Mouse (Mus musculus) hindbrain, postnatal 0 days (tissue): ENCODE measurements around the gene Rpusd3. TPM values are rescaled to one million over a fixed set of nuclear protein-coding genes. Genes with fewer than 3 reads are reported as not detected.

Experiments used
- ATAC-seq: fragments of 200-750 bp; cut with Nextera tagmentation; 2 replicates; pipeline ENCODE4 v1.8.0; 2017; ENCODE audit warnings: mild to moderate bottlenecking, moderate TSS enrichment, moderate library complexity
- DNase-seq: peaks from one replicate; pipeline ENCODE4 v3.0.0-alpha.2; 2015; ENCODE audit warnings: low spot score
- H3K27ac ChIP-seq: fragments of 300-500 bp; sonication (generic); 2 replicates; pipeline ENCODE4 v1.5.1; 2014; ENCODE audit warnings: mild to moderate bottlenecking
- H3K27me3 ChIP-seq: fragments of 300-500 bp; sonication (generic); 2 replicates; pipeline ENCODE4 v1.6.1; 2014; ENCODE audit warnings: low read length, mixed read lengths; ENCODE audit not compliant: insufficient read depth
- H3K36me3 ChIP-seq: fragments of 300-500 bp; sonication (generic); 2 replicates; pipeline ENCODE4 v1.6.1; 2014; ENCODE audit warnings: low read length, mixed read lengths; ENCODE audit not compliant: insufficient read depth
- H3K4me1 ChIP-seq: fragments of 300-500 bp; sonication (generic); 2 replicates; pipeline ENCODE4 v1.6.1; 2014; ENCODE audit warnings: antibody characterized with exemption, low read length, mixed read lengths; ENCODE audit not compliant: insufficient read depth
- H3K4me2 ChIP-seq: fragments of 300-500 bp; sonication (generic); 2 replicates; pipeline ENCODE4 v1.6.1; 2014; ENCODE audit warnings: low read depth, mild to moderate bottlenecking, low read length, moderate library complexity, mixed read lengths
- H3K4me3 ChIP-seq: fragments of 300-500 bp; sonication (generic); 2 replicates; pipeline ENCODE4 v1.5.1; 2014; ENCODE audit warnings: low read length
- H3K9ac ChIP-seq: fragments of 300-500 bp; sonication (generic); replicated peaks from 2 replicates; pipeline ENCODE4 v1.6.1; 2014; ENCODE audit warnings: mild to moderate bottlenecking, low read length, moderate library complexity, mixed read lengths
- H3K9me3 ChIP-seq: fragments of 300-500 bp; sonication (generic); 2 replicates; pipeline ENCODE4 v1.6.1; 2016; ENCODE audit warnings: low read length, mixed read lengths
- CTCF ChIP-seq: IDR thresholded peaks from 2 replicates; pipeline ENCODE4 v1.5.1; 2016; ENCODE audit warnings: antibody characterized with exemption, control low read depth, low read depth
- WGBS: fragments of 180-500 bp; shearing (Covaris S2); extraction: QIAGEN DNeasy Blood & Tissue Kit; methylation state at CpG from one replicate; pipeline ENCODE4 v1.1.7; 2014; 5-methylcytosine and 5-hydroxymethylcytosine counted together
- polyA plus RNA-seq: library from polyadenylated mRNA; unstranded; fragments of >200 nt; fragmentation: Nextera tagmentation; extraction: Ambion mirVana; gene quantifications from 2 replicates; pipeline ENCODE4 v1.2.1, GENCODE M21; 2015
- total RNA-seq: library from RNA; depleted of rRNA; stranded (reverse); fragments of >200 nt; gene quantifications from 2 replicates; pipeline ENCODE4 v1.2.3, GENCODE M21; 2014; rRNA removed

Rpusd3 gene
- total RNA-seq (20.8 and 23.6 TPM in 2 replicates), polyA plus RNA-seq (24.2 and 27.3 TPM in 2 replicates)

DNA sequence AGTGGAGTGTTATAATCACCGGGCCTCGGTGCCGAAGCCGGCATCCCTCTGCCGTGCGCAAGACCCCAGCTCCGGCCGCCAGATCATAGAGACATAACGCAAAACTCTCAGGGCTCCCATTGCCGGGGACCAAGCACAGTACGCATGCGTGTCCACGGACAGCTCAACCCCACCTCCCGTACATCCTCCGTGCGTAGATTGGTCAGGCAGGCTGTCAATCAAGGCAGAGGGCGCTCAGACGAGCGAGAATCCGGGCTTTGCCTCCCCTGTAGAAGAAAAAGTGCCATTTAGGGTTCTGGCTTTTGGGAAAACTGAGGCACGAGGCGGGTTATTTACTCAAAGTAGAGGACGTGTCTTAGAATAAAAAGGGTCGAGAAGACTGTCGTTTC, at the start of gene Rpusd3:
TSS of gene Rpusd3 (minus strand) at position 142 of the 389 bp plus-strand sequence.
- Histone ChIP-seq H3K4me3 (peak within 1 kb of the TSS; percentile 62), H3K27ac (peak within 1 kb of the TSS; percentile 71), H3K4me1 (peaks cover 11% of the 10 kb centered on the region), H3K36me3 (0 out of 2 replicates have a peak, but pooled peaks cover 9% of the 10 kb centered on the region), H3K4me2 (peak within 1 kb of the TSS; percentile 99), H3K27me3 (no peaks in the 10 kb centered on the region), H3K9ac (peak within 1 kb of the TSS; percentile 75), H3K9me3 (no peaks in the 10 kb centered on the region)
- no peak for TF ChIP-seq CTCF
- DNase-seq = peak; percentile 99
- peak; percentile 97 for ATAC-seq
- under 1% methylated on average over 25 of the region's 25 CpGs for WGBS

DNA sequence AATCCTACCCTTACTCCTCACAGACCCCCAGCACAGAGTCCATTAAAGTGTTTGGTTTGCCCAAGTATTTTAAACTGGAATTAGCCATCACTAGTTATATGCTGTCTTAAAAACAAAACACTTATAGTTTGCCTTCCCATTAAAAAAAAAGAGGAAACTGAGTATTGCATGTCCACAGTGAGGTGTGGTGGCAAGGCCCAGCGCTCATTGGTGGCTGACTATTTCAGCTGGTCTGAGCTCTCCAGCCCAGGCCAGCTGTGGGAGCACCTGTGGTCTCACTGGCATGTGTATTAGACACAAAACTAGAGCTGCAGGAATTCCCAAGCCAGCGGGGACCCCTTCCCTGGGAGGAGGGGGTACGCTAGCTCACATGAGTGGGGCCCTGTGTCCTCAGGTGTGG, 49.4 kb upstream of the Rpusd3 start:
- TF ChIP-seq CTCF = no peak
- no peak for DNase-seq
- Histone ChIP-seq H3K9ac (no peak overlapping the region), H3K4me3 (no peak overlapping the region), H3K36me3 (no peaks in the 10 kb centered on the region), H3K9me3 (no peaks in the 10 kb centered on the region), H3K4me2 (no peak overlapping the region), H3K27ac (no peak overlapping the region), H3K4me1 (peaks cover 9% of the 10 kb centered on the region; the same call in 1 of the 2 replicates), H3K27me3 (no peaks in the 10 kb centered on the region; the same call in 1 of the 2 replicates)
- ATAC-seq = no peak
- WGBS = 69% methylated on average over 3 of the region's 3 CpGs

DNA sequence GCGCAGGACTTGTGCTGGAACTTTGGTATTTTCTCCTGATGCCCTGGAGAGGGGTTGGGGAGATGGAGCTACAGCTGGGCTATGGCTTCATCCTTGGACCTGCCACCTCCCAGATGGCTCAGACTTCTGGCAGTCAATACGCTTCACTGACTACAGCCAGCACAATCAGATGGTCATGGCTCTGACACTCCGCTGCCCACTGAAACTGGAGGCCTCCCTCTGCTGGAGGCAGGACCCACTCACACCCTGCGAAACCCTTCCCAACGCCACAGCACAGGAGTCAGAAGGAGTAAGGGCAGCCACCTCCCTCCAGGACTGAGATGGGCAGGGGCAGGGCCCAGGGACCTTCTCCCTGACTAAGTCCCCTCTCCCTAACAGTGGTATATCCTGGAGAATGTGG, 46.5 kb upstream of the Rpusd3 start:
- H3K9ac ChIP-seq = no peak overlapping the region
- peak; percentile 66 for ATAC-seq

DNA sequence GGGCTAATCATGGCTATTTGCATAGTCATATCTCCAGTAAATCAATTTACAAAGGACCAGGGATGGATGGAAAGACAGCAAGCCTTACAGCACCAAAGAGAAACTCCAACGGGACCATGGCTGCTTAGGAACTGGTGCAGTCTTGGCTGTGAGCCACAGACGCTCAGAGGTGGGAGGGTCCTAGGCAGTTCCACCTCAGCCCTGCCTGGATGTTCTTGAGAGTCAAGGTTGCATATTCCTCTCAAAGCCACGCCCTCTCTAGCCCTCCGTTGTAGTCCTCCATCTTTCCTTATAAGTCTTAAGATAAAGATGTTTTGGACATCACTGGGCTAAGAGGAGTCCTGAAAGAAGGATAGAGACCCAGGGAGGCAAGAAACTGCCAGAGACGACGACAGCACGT, 44.9 kb upstream of the Rpusd3 start:
- Histone ChIP-seq H3K27me3 (0 out of 2 replicates have a peak, but pooled peaks cover 3% of the 10 kb centered on the region), H3K36me3 (no peaks in the 10 kb centered on the region), H3K27ac (no peak overlapping the region), H3K9ac (no peak overlapping the region), H3K4me1 (peaks cover 4% of the 10 kb centered on the region; the same call in 1 of the 2 replicates), H3K4me3 (no peak overlapping the region), H3K9me3 (no peaks in the 10 kb centered on the region), H3K4me2 (no peak overlapping the region)
- TF ChIP-seq CTCF = no peak
- ATAC-seq (no peak), DNase-seq (no peak)
- WGBS = 67% methylated on average over 7 of the region's 7 CpGs

More for the DNA sequence above, 46.5 kb upstream of the Rpusd3 start:
- no peaks in the 10 kb centered on the region for H3K36me3 ChIP-seq
- no peak overlapping the region for H3K4me3 ChIP-seq
- peak; percentile 79 for DNase-seq
- peak; percentile 80 for TF ChIP-seq CTCF
- WGBS = 45% methylated on average over 5 of the region's 5 CpGs
- no peaks in the 10 kb centered on the region for H3K9me3 ChIP-seq
- H3K4me1 ChIP-seq = peaks cover 9% of the 10 kb centered on the region; the same call in 1 of the 2 replicates
- no peak overlapping the region for H3K4me2 ChIP-seq
- H3K27me3 ChIP-seq = no peaks in the 10 kb centered on the region; the same call in 1 of the 2 replicates
- no peak overlapping the region for H3K27ac ChIP-seq

DNA sequence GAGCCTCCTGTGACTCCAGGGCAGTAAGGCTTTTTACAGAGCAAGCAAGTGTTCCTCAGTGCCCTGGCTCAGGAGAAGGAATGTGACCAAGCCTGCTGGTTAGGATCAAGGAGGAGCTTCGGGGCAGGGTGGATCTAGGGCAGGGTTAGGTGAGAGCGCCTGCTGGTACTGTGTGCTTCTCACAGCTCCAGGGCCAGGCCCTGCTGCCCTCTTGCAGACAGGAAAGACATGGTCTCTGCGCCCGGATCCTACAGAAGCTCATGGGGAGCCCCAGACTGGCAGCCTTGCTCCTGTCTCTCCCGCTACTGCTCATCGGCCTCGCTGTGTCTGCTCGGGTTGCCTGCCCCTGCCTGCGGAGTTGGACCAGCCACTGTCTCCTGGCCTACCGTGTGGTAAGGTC, 39.5 kb upstream of the Rpusd3 start:
- 64% methylated on average over 10 of the region's 10 CpGs for WGBS
- Histone ChIP-seq H3K4me1 (no peaks in the 10 kb centered on the region), H3K9ac (no peak overlapping the region), H3K27me3 (0 out of 2 replicates have a peak, but pooled peaks cover 3% of the 10 kb centered on the region), H3K4me3 (no peak overlapping the region), H3K9me3 (no peaks in the 10 kb centered on the region), H3K27ac (no peak overlapping the region), H3K36me3 (no peaks in the 10 kb centered on the region), H3K4me2 (no peak overlapping the region)
- ATAC-seq (no peak), DNase-seq (no peak)
- TF ChIP-seq CTCF = no peak

DNA sequence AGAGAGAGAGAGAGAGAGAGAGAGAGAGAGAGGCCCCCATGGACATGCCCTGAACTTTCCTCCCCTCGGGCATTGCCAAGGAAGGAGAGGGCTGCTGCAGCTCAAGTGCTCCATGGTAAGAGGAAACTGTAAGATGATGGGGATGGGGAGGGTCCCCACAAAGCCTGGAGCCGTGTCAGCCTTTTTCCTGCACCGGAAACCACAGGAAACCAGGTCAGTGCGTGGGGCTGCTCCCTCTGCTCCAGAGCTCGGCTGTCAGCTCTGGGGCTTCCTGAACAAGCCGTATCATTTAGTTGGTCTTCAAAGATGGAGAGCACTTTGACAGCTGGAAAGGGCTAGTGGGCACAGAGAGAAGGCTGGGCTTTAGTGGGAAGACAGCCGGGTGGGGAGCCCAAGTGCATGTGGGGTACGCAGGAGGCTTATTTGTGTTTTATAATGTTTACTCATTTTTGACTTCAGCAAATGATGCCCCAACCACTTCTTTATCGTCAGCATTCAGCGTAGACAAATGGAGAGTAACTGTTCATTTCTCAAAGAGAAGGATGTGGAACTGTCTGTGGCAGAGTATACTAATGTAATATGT, 38.9 kb upstream of the Rpusd3 start, which contains the start of gene Il17re:
TSS of gene Il17re (plus strand) at position 533 of the 583 bp plus-strand sequence.
- H3K36me3 ChIP-seq = no peaks in the 10 kb centered on the region
- H3K27me3 ChIP-seq = 0 out of 2 replicates have a peak, but pooled peaks cover 3% of the 10 kb centered on the region
- no peak within 1 kb of the TSS for H3K4me3 ChIP-seq
- no peak within 1 kb of the TSS for H3K4me2 ChIP-seq
- ATAC-seq (no peak), DNase-seq (no peak)
- TF ChIP-seq CTCF = no peak
- no peak within 1 kb of the TSS for H3K27ac ChIP-seq
- 75% methylated on average over 10 of the region's 10 CpGs for WGBS
- no peak within 1 kb of the TSS for H3K9ac ChIP-seq
- no peaks in the 10 kb centered on the region for H3K9me3 ChIP-seq
- H3K4me1 ChIP-seq = no peaks in the 10 kb centered on the region

DNA sequence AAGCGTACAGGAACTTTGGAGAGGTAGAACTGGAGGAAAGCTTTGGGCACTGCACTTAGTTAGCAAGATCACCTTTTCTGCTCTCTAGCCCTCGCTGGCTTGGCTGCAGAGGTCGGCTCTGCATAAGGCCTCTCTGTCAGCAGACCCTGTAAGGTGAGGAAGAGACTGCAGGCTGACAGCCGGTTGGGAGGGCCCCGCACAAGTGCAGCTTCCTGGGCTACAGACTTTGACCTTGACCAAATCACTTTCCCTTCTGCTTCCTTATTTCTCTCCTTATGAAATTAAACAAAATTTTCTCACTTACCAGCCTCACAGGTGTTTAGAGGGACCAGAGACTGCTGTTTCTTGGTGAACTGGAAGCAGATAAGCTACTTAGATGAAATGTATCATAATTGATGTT, 35.9 kb upstream of the Rpusd3 start:
- Histone ChIP-seq H3K9me3 (no peaks in the 10 kb centered on the region), H3K4me1 (no peaks in the 10 kb centered on the region), H3K27me3 (0 out of 2 replicates have a peak, but pooled peaks cover 3% of the 10 kb centered on the region), H3K9ac (no peak overlapping the region), H3K36me3 (no peaks in the 10 kb centered on the region), H3K4me2 (no peak overlapping the region), H3K4me3 (no peak overlapping the region), H3K27ac (no peak overlapping the region)
- TF ChIP-seq CTCF = no peak
- WGBS = 74% methylated on average over 5 of the region's 5 CpGs
- ATAC-seq (no peak), DNase-seq (no peak)
